Mouse (Mus musculus): ENCODE results near the gene Strc. TPM values are rescaled to one million over a fixed set of nuclear protein-coding genes. Genes with fewer than 3 reads are reported as not detected.

The Strc gene
- polyA plus RNA-seq, 1 experiment from 2014 or later = not detected

- no peaks in the 10 kb centered on the region for H3K9me3 ChIP-seq
- H3K27me3 ChIP-seq (ENCODE audit: poor library complexity, severe bottlenecking) = no peaks in the 10 kb centered on the region
- H3K36me3 ChIP-seq (replicated peaks) = peaks cover 9% of the 10 kb centered on the region; the same call in 1 of the 2 replicates
- no peak overlapping the region for H3K4me3 ChIP-seq
- no peaks in the 10 kb centered on the region for H3K4me1 ChIP-seq
- no peak for DNase-seq (ENCODE audit: extremely low spot score, low spot score)
- no peak overlapping the region for H3K27ac ChIP-seq
These were observed 47.9 kb downstream of the Strc start for GRCm38 (mm10) chr2:121339057-121339456.

GRCm38 (mm10) chr2:121329492-121329891 is 57.5 kb downstream of the Strc start:
- DNase-seq (ENCODE audit: extremely low spot score, low spot score) = no peak
- peaks cover 3% of the 10 kb centered on the region; the same call in 1 of the 2 replicates for H3K36me3 ChIP-seq (replicated peaks)
- no peaks in the 10 kb centered on the region for H3K9me3 ChIP-seq
- H3K4me1 ChIP-seq = 0 out of 2 replicates have a peak, but pooled peaks cover 10% of the 10 kb centered on the region
- H3K4me3 ChIP-seq = no peak overlapping the region
- no peaks in the 10 kb centered on the region for H3K27me3 ChIP-seq (ENCODE audit: poor library complexity, severe bottlenecking)
- H3K27ac ChIP-seq = no peak overlapping the region
- WGBS = 88% methylated on average over 2 of the region's 2 CpGs

GRCm38 (mm10) chr2:121323693-121324470 is 63.1 kb downstream of the Strc start:
- 91% methylated on average over 10 of the region's 10 CpGs for WGBS
- DNase-seq (ENCODE audit: extremely low spot score, low spot score) = no peak
- no peaks in the 10 kb centered on the region for H3K27me3 ChIP-seq (ENCODE audit: poor library complexity, severe bottlenecking)

GRCm38 (mm10) chr2:121323041-121323440 is 63.9 kb downstream of the Strc start:
- H3K4me1 ChIP-seq = 0 out of 2 replicates have a peak, but pooled peaks cover 10% of the 10 kb centered on the region
- no peak overlapping the region for H3K27ac ChIP-seq
- 95% methylated on average over 10 of the region's 10 CpGs for WGBS
- no peak overlapping the region for H3K4me3 ChIP-seq
- H3K9me3 ChIP-seq = no peaks in the 10 kb centered on the region
- H3K27me3 ChIP-seq (ENCODE audit: poor library complexity, severe bottlenecking) = no peaks in the 10 kb centered on the region
- H3K36me3 ChIP-seq (replicated peaks) = peaks cover 14% of the 10 kb centered on the region
- DNase-seq (ENCODE audit: extremely low spot score, low spot score) = no peak

More at GRCm38 (mm10) chr2:121323693-121324470, 63.1 kb downstream of the Strc start:
- Histone ChIP-seq H3K9me3 (no peaks in the 10 kb centered on the region), H3K4me3 (no peak overlapping the region), H3K4me1 (0 out of 2 replicates have a peak, but pooled peaks cover 10% of the 10 kb centered on the region), H3K27ac (no peak overlapping the region), H3K36me3 (replicated peaks) (peaks cover 14% of the 10 kb centered on the region)

- no peaks in the 10 kb centered on the region for H3K9me3 ChIP-seq
- peaks cover 11% of the 10 kb centered on the region for H3K36me3 ChIP-seq (replicated peaks)
- no peaks in the 10 kb centered on the region for H3K27me3 ChIP-seq (ENCODE audit: poor library complexity, severe bottlenecking)
- H3K4me1 ChIP-seq = no peaks in the 10 kb centered on the region
- WGBS = 83% methylated on average over 8 of the region's 8 CpGs
- DNase-seq (ENCODE audit: extremely low spot score, low spot score) = no peak
- H3K27ac ChIP-seq = no peak overlapping the region
- H3K4me3 ChIP-seq = no peak overlapping the region
These were observed 70.7 kb downstream of the Strc start for GRCm38 (mm10) chr2:121316278-121316677.

Other genes starting within 250 kb of the Strc start
- 24.7 and 25.2 TPM in 2 replicates for gene Adal, start 246.7 kb downstream of the Strc start, polyA plus RNA-seq (2016; fragmentation: Nextera tagmentation; extraction: Ambion mirVana)
- gene Lcmt2, start 246.5 kb downstream of the Strc start, polyA plus RNA-seq (2016; fragmentation: Nextera tagmentation; extraction: Ambion mirVana) = 19.1 and 21.6 TPM in 2 replicates
- gene Tubgcp4, start 216.5 kb downstream of the Strc start, polyA plus RNA-seq (2016; fragmentation: Nextera tagmentation; extraction: Ambion mirVana) = 88.0 and 89.4 TPM in 2 replicates
- gene Zscan29, start 216.0 kb downstream of the Strc start, polyA plus RNA-seq (2016; fragmentation: Nextera tagmentation; extraction: Ambion mirVana) = 12.4 and 14.6 TPM in 2 replicates
- 134 and 144 TPM in 2 replicates for gene Trp53bp1, start 115.8 kb downstream of the Strc start, polyA plus RNA-seq (2016; fragmentation: Nextera tagmentation; extraction: Ambion mirVana)
- 6.5 and 6.6 TPM in 2 replicates for gene Map1a, start 97.6 kb downstream of the Strc start, polyA plus RNA-seq (2016; fragmentation: Nextera tagmentation; extraction: Ambion mirVana)
- gene Ppip5k1, start 31.8 kb downstream of the Strc start, polyA plus RNA-seq (2016; fragmentation: Nextera tagmentation; extraction: Ambion mirVana) = 10.1 and 11.0 TPM in 2 replicates
- gene Ckmt1, start 29.5 kb downstream of the Strc start, polyA plus RNA-seq (2016; fragmentation: Nextera tagmentation; extraction: Ambion mirVana) = 2.2 and 3.9 TPM in 2 replicates
- gene Pdia3, start 26.6 kb upstream of the Strc start, polyA plus RNA-seq (2016; fragmentation: Nextera tagmentation; extraction: Ambion mirVana) = 578 and 630 TPM in 2 replicates
- gene Catsper2, start 26.6 kb upstream of the Strc start, polyA plus RNA-seq (2016; fragmentation: Nextera tagmentation; extraction: Ambion mirVana) = 1.5 and 2.0 TPM in 2 replicates
- gene Ell3, start 57.1 kb upstream of the Strc start, polyA plus RNA-seq (2016; fragmentation: Nextera tagmentation; extraction: Ambion mirVana) = 4.3 and 5.0 TPM in 2 replicates
- gene Serf2, start 62.0 kb upstream of the Strc start, polyA plus RNA-seq (2016; fragmentation: Nextera tagmentation; extraction: Ambion mirVana) = 449 TPM in 2 replicates
- gene Hypk, start 66.1 kb upstream of the Strc start, polyA plus RNA-seq (2016; fragmentation: Nextera tagmentation; extraction: Ambion mirVana) = 142 and 161 TPM in 2 replicates
- 0.15 and 0.27 TPM in 2 replicates for gene Serinc4, start 69.6 kb upstream of the Strc start, polyA plus RNA-seq (2016; fragmentation: Nextera tagmentation; extraction: Ambion mirVana)
- gene Mfap1b, start 86.9 kb upstream of the Strc start, polyA plus RNA-seq (2016; fragmentation: Nextera tagmentation; extraction: Ambion mirVana) = 53.5 and 53.7 TPM in 2 replicates
- 27.9 and 29.5 TPM in 2 replicates for gene Mfap1a, start 119.5 kb upstream of the Strc start, polyA plus RNA-seq (2016; fragmentation: Nextera tagmentation; extraction: Ambion mirVana)
- 15.0 and 15.8 TPM in 2 replicates for gene Wdr76, start 119.6 kb upstream of the Strc start, polyA plus RNA-seq (2016; fragmentation: Nextera tagmentation; extraction: Ambion mirVana)